Mouse (Mus musculus) cortical plate, adult 2 months (tissue): ENCODE measurements at regions not wholly inside any gene's neighbourhood (a gene's known extent, or its start where the extent isn't known, plus 50 kb on each side); places are given as distances from the start of the nearest gene placed in this dataset.

Experiments
- CTCF ChIP-seq: fragments of 200-500 bp; IDR thresholded peaks from 2 replicates; pipeline ENCODE4 v1.5.1; 2011; ENCODE audit warnings: mild to moderate bottlenecking, control low read depth, low read length; ENCODE audit not compliant: insufficient read depth; ENCODE audit errors: extremely low read depth
- POLR2A ChIP-seq: fragments of 200-500 bp; IDR thresholded peaks from 2 replicates; pipeline ENCODE4 v1.6.1; 2011; ENCODE audit warnings: mild to moderate bottlenecking, low read length, control low read depth; ENCODE audit not compliant: insufficient read depth; ENCODE audit errors: extremely low read depth

- no peak for TF ChIP-seq CTCF
- no peak for TF ChIP-seq POLR2A
Observed at GRCm38 (mm10) chr7:58224727-58225126, 431.2 kb upstream of the Atp10a start.
